Mouse (Mus musculus) hindbrain, embryonic 14.5 days (tissue): ENCODE data around the gene Tob1. TPM values are rescaled to one million over a fixed set of nuclear protein-coding genes. Genes with fewer than 3 reads are reported as not detected.
A peak's percentile ranks its signal among the peaks of the same experiment; 100 is the strongest.

Experiments
- ATAC-seq: fragments of 200-750 bp; cut with Nextera tagmentation; 2 replicates; pipeline ENCODE4 v1.8.0; 2017; ENCODE audit warnings: moderate number of reproducible peaks, mild to moderate bottlenecking, moderate TSS enrichment, moderate library complexity; ENCODE audit not compliant: low FRiP score
- DNase-seq: peaks from one replicate; pipeline ENCODE4 v3.0.0-alpha.2; 2015; ENCODE audit warnings: low spot score
- H3K27ac ChIP-seq: fragments of 300-500 bp; sonication (generic); 2 replicates; pipeline ENCODE4 v1.5.1; 2014; ENCODE audit warnings: mild to moderate bottlenecking, moderate library complexity
- H3K27me3 ChIP-seq: fragments of 300-500 bp; sonication (generic); 2 replicates; pipeline ENCODE4 v1.6.1; 2014; ENCODE audit warnings: mild to moderate bottlenecking, low read length, mixed read lengths; ENCODE audit not compliant: control insufficient read depth, insufficient read depth
- H3K36me3 ChIP-seq: fragments of 300-500 bp; sonication (generic); replicated peaks from 2 replicates; pipeline ENCODE4 v1.6.1; 2014; ENCODE audit not compliant: control insufficient read depth, insufficient read depth
- H3K4me1 ChIP-seq: fragments of 300-500 bp; sonication (generic); replicated peaks from 2 replicates; pipeline ENCODE4 v1.6.1; 2014; ENCODE audit warnings: antibody characterized with exemption, low read length, mixed read lengths; ENCODE audit not compliant: control insufficient read depth, insufficient read depth
- H3K4me2 ChIP-seq: fragments of 300-500 bp; sonication (generic); replicated peaks from 2 replicates; pipeline ENCODE4 v1.6.1; 2014; ENCODE audit warnings: mild to moderate bottlenecking, moderate library complexity
- H3K4me3 ChIP-seq: fragments of 300-500 bp; sonication (generic); replicated peaks from 2 replicates; pipeline ENCODE4 v1.5.1; 2014; ENCODE audit warnings: mild to moderate bottlenecking, low read length
- H3K9ac ChIP-seq: fragments of 300-500 bp; sonication (generic); 2 replicates; pipeline ENCODE4 v1.6.1; 2014
- H3K9me3 ChIP-seq: fragments of 300-500 bp; sonication (generic); 2 replicates; pipeline ENCODE4 v1.6.1; 2016; ENCODE audit warnings: low read length; ENCODE audit not compliant: control insufficient read depth
- WGBS: fragments of 180-500 bp; shearing (Covaris S2); extraction: QIAGEN DNeasy Blood & Tissue Kit; methylation state at CpG from one replicate; pipeline ENCODE4 v1.1.7; 2014; 5-methylcytosine and 5-hydroxymethylcytosine counted together
- polyA plus RNA-seq: library from polyadenylated mRNA; unstranded; fragments of >200 nt; fragmentation: Nextera tagmentation; extraction: Ambion mirVana; gene quantifications from 2 replicates; pipeline ENCODE4 v1.2.1, GENCODE M21; 2014

Gene Tob1
- polyA plus RNA-seq, 1 experiment from 2014 or later = 34.3 TPM

DNA sequence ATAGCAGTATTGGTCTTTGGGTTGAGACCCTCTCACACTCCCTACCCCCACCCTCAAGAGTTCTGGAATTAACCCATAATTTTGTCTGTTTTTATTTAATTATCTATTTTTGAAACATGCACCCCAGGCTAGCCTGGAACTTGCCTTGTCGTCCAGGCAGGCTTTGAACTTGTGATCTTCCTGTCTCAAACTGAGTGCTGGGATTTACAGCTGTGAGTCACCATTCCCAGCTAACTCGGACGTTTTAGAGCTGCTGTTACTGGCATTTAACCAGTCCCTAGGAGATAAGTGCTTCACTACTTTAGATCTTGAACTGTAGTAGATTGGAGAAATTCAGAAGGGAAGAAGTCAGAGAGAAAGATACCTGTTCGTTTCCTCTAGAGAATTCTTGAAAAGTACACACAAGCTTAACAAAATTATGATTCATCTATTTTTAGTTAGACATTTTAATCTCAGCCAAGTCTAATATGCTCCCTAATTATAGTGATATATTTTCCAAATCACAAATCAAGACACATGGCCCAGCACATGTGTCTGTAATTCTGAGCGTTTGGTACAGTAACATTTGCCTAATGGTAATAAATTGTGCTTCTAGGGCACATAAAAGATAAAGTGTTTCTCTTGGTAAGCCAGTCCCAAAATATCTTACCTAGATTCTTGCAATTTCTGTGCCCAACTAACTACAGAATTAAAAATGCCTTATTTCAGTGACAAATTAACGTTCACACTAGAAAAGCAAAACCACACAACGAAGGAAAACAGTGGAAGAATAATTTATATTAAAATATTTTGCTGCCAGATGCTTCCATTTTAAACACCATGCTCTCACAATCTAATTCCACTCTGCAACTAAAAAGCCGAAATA, 2.2 kb upstream of the Tob1 start:
- peaks cover 10% of the 10 kb centered on the region for H3K36me3 ChIP-seq
- no peak for ATAC-seq
- no peaks in the 10 kb centered on the region for H3K27me3 ChIP-seq
- peak overlapping the region; percentile 95 for H3K27ac ChIP-seq
- 52% methylated on average over 8 of the region's 8 CpGs for WGBS
- H3K9me3 ChIP-seq = no peaks in the 10 kb centered on the region
- H3K9ac ChIP-seq = no peak overlapping the region
- H3K4me1 ChIP-seq = peaks cover 15% of the 10 kb centered on the region
- peak overlapping the region; percentile 39 for H3K4me3 ChIP-seq
- H3K4me2 ChIP-seq = peak overlapping the region; percentile 75
- no peak for DNase-seq

GRCm38 (mm10) chr11:94209695-94210131, 1.5 kb upstream of the Tob1 start:
- peak overlapping the region; percentile 57 for H3K9ac ChIP-seq
- ATAC-seq = no peak

GRCm38 (mm10) chr11:94210191-94211086, 815 bp upstream of the Tob1 start:
- ATAC-seq = peak; percentile 84
- under 1% methylated on average over 50 of the region's 56 CpGs for WGBS
- peak overlapping the region; percentile 61 for H3K9ac ChIP-seq

More at GRCm38 (mm10) chr11:94209695-94210131, 1.5 kb upstream of the Tob1 start:
- WGBS = 3% methylated on average over 14 of the region's 14 CpGs
- peak; percentile 55 for DNase-seq
- Histone ChIP-seq H3K9me3 (no peaks in the 10 kb centered on the region), H3K36me3 (peaks cover 17% of the 10 kb centered on the region), H3K4me1 (peaks cover 21% of the 10 kb centered on the region), H3K4me2 (peak overlapping the region; percentile 75), H3K4me3 (peak overlapping the region; percentile 39), H3K27ac (peak overlapping the region; percentile 95), H3K27me3 (no peaks in the 10 kb centered on the region)

GRCm38 (mm10) chr11:94211651-94212488, 616 bp downstream of the Tob1 start:
- peaks cover 23% of the 10 kb centered on the region for H3K36me3 ChIP-seq
- no peaks in the 10 kb centered on the region for H3K27me3 ChIP-seq
- peak; percentile 50 for DNase-seq
- H3K4me1 ChIP-seq = peaks cover 21% of the 10 kb centered on the region
- peak overlapping the region; percentile 98 for H3K9ac ChIP-seq
- peak overlapping the region; percentile 99 for H3K4me3 ChIP-seq
- peak; percentile 7 for ATAC-seq
- H3K9me3 ChIP-seq = no peaks in the 10 kb centered on the region
- peak overlapping the region; percentile 97 for H3K27ac ChIP-seq
- peak overlapping the region; percentile 72 for H3K4me2 ChIP-seq
- 1% methylated on average over 44 of the region's 61 CpGs for whole genome bisulfite sequencing

More at GRCm38 (mm10) chr11:94210191-94211086, 815 bp upstream of the Tob1 start:
- peak overlapping the region; percentile 75 for H3K4me2 ChIP-seq
- H3K27ac ChIP-seq = peak overlapping the region; percentile 96
- H3K9me3 ChIP-seq = no peaks in the 10 kb centered on the region
- peaks cover 17% of the 10 kb centered on the region for H3K36me3 ChIP-seq
- peaks cover 21% of the 10 kb centered on the region for H3K4me1 ChIP-seq
- DNase-seq = peak; percentile 88
- H3K4me3 ChIP-seq = peak overlapping the region; percentile 39
- no peaks in the 10 kb centered on the region for H3K27me3 ChIP-seq

GRCm38 (mm10) chr11:94212489-94212836, 1.2 kb downstream of the Tob1 start:
- H3K4me1 ChIP-seq = peaks cover 21% of the 10 kb centered on the region
- H3K9me3 ChIP-seq = no peaks in the 10 kb centered on the region
- peak overlapping the region; percentile 72 for H3K4me2 ChIP-seq
- H3K27me3 ChIP-seq = no peaks in the 10 kb centered on the region
- H3K9ac ChIP-seq = peak overlapping the region; percentile 98
- peaks cover 23% of the 10 kb centered on the region for H3K36me3 ChIP-seq
- peak overlapping the region; percentile 99 for H3K4me3 ChIP-seq
- WGBS = 0% methylated on average over 7 of the region's 7 CpGs
- ATAC-seq = no peak
- DNase-seq = no peak
- peak overlapping the region; percentile 97 for H3K27ac ChIP-seq

GRCm38 (mm10) chr11:94212997-94213396, 1.7 kb downstream of the Tob1 start:
- H3K36me3 ChIP-seq = peaks cover 23% of the 10 kb centered on the region
- WGBS = 63% methylated on average over 4 of the region's 4 CpGs
- peaks cover 21% of the 10 kb centered on the region for H3K4me1 ChIP-seq
- no peaks in the 10 kb centered on the region for H3K27me3 ChIP-seq
- no peak for ATAC-seq
- H3K4me3 ChIP-seq = peak overlapping the region; percentile 99
- no peak for DNase-seq
- H3K27ac ChIP-seq = no peak overlapping the region
- peak overlapping the region; percentile 98 for H3K9ac ChIP-seq
- no peaks in the 10 kb centered on the region for H3K9me3 ChIP-seq
- H3K4me2 ChIP-seq = peak overlapping the region; percentile 72

DNA sequence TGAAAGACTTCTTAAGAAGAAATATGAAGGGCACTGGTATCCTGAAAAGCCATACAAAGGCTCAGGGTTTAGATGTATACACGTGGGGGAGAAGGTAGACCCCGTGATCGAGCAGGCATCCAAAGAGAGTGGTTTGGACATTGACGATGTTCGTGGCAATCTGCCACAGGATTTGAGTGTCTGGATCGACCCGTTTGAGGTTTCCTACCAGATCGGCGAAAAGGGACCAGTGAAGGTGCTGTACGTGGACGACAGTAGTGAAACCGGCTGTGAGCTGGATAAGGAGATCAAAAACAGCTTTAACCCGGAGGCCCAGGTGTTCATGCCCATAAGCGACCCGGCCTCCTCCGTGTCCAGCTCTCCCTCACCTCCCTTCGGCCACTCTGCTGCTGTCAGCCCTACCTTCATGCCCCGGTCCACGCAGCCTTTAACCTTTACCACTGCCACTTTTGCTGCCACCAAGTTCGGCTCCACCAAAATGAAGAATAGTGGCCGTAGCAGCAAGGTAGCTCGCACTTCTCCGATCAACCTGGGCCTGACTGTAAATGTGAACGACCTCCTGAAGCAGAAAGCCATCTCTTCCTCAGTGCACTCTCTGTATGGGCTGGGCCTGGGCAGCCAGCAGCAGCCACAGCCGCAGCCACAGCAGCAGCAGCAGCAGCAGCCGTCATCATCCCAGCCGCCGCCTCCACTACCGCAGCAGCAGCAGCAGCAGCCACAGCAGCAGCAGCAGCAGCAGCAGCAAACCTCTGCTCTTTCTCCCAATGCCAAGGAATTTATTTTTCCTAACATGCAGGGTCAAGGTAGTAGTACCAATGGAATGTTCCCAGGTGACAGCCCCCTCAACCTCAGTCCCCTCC, 2.7 kb downstream of the Tob1 start:
- Histone ChIP-seq H3K4me3 (peak overlapping the region; percentile 99), H3K27ac (0 out of 2 replicates have a peak overlapping the region, but pooled peaks have one; percentile 32), H3K27me3 (no peaks in the 10 kb centered on the region), H3K9me3 (no peaks in the 10 kb centered on the region), H3K36me3 (peaks cover 23% of the 10 kb centered on the region), H3K4me2 (peak overlapping the region; percentile 72), H3K9ac (peak overlapping the region; percentile 36), H3K4me1 (peaks cover 21% of the 10 kb centered on the region)
- ATAC-seq (no peak), DNase-seq (no peak)
- 81% methylated on average over 29 of the region's 29 CpGs for WGBS

DNA sequence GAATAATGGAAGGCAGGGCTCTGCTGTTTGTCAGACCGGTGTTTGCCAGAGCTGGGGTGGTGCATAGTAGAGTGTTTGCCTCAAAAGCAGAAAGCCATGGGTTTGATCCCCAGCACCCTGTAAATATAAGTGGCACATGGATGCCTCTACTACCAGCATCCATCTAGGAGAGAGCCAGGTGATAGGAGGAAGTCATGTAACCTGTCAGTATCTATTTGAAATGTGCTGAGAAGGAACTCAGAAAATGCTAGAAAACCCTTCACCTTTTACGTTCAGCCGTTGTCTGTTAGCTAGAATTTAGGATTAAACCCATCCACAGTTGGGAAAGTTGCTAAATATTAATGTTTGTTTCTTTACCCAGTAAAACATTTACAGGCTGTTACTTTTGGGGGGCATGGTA, 4.3 kb downstream of the Tob1 start:
- DNase-seq (no peak), ATAC-seq (no peak)
- Histone ChIP-seq H3K4me2 (no peak overlapping the region), H3K36me3 (peaks cover 23% of the 10 kb centered on the region), H3K4me1 (peaks cover 18% of the 10 kb centered on the region), H3K9ac (no peak overlapping the region), H3K4me3 (no peak overlapping the region), H3K27me3 (no peaks in the 10 kb centered on the region), H3K9me3 (no peaks in the 10 kb centered on the region), H3K27ac (no peak overlapping the region)
- 81% methylated on average over 3 of the region's 3 CpGs for WGBS
